Mouse (Mus musculus): ENCODE measurements at regions not wholly inside any gene's neighbourhood (a gene's known extent, or its start where the extent isn't known, plus 50 kb on each side); places are given as distances from the start of the nearest gene placed in this dataset.

DNA sequence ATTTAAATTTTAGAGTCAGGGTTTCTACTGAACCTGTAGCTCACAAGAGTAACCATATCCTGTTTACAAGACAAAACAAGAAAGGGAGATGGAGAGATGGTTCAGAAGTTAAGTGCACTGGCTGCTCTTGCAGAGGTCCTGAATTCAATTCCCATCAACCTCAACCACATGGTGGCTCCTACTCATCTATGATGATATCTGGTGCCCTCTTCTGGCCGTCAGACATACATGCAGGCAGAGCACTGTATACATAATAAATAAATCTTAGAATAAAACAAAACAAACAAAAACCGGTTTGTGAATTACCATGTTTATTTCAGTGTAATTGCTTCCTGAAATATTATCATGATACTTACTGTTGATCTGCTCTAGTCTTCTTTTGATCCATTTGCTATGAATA lies 845.4 kb downstream of the Pcdh18 start:
- DNase-seq: no peak

DNA sequence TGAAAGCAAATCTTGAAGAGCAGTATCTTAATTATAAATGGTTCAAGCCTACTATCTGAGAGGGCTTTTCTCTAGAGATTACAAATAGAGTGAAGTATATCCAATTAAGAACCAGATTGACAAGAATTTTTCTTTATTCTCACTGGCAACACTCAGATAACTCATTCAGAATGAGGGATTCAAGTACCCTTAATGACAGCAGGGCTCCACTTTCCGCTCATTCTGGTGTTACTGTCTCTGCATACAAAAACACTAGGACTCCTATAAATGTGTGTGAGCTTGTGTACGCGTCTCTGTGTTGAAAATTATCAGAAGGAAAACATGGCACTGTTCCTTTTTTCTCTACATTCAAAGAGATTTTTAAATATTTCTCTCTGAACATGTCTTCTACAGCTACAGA lies 866.7 kb downstream of the Pcdh18 start:
- no peak for DNase-seq

DNA sequence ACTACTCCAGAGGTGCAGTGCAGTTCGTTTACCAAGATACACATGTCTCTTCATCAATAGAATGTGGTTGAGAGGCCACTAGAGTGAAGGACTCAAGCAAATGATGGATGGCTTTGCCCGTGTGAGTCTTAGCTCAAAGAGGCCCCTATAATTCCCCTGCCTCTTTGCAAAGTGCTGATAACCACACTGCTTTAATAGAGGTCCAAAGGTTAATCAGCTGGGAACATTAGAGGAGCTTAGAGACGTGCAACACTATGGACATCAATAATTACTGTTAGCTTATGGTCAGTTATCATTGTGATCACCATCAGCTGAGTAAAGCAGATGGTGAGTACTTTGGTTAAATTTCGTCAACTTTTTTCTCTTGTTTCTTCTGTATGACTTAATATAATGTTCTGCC lies 869.2 kb downstream of the Pcdh18 start:
- no peak for DNase-seq

DNA sequence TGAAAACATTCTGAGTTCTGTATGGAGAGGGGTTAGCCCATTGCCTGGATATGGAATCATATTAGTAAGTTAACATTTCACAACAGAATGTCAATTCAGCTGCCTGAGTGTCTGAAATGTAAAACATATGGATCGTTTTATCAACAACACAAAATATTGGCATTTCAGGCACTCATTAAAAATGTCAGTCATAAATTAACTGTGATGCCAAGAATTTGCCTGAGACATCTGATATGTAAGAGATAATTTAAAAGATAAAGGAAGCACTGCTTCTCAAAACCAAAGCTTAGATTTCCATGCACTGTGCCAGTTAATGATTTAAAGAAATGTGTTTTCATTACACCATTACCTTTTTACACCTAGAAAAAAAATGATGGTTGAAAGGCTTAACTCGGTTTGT lies 887.6 kb downstream of the Pcdh18 start:
- DNase-seq: no peak

DNA sequence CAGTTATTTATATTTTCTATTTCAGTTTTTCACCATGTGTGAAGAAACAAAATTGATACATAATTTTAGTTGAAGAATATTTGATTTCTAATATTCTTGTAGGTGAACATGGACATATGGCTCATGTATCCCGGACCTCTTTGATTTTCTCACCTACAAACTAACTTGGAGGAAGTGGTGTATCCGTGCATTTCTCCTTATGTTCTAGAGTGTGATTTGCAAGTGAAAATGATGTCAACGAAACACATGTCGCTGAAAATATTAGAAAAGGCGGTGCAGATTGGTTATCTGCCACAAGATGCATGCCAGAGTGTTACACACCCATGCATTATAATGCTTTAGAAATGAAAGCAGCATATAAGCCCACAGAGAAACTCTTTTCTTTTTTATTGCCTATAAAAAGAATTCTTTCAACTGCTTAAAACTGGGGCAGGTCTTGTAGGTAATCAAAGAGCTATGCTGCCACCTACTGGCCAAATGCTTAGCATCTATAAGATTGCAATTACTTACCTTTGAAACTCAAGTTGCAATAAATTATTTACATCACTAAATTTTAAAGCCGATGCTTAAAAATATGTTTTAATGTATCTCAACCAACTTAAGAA lies 911.0 kb downstream of the Pcdh18 start:
- peak; percentile 41 for DNase-seq

DNA sequence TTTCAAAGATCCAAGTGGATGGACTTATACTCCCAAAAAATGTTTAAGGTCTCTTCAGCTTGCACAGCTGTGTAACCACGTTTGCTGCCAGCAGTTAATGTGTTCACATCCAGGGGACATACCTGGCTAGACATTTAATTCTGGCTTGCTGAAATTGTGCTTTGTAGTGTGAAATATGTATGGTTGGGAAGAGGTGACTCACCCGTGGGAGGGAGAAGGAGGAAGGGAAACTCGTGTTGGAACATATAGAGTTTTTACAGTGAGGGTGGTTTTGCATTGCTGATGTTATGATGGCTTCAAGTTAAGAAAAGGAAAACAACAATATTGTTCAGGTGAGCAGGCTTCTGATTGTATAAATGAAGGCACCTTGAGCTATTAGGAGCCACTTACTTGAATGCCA lies 916.4 kb downstream of the Pcdh18 start:
- no peak for DNase-seq

DNA sequence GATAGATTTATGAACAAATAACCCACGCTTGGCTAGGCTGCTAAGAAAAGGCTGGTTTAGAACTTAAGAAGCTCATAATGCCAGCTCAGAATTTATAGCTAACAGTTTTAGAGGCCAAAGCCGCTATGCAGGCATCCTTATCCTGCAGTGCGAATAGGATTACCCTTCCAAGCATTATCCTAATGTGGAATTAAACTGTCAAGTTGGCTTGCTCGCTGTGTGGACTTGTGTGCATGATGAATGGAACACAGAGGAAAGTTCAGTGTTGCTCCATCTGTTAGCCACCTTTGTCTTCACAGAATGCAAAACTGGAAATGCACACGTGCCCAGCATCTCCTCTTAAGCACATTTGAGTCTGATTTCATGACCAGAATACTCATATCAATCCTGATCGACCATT lies 933.8 kb downstream of the Pcdh18 start:
- DNase-seq: no peak

DNA sequence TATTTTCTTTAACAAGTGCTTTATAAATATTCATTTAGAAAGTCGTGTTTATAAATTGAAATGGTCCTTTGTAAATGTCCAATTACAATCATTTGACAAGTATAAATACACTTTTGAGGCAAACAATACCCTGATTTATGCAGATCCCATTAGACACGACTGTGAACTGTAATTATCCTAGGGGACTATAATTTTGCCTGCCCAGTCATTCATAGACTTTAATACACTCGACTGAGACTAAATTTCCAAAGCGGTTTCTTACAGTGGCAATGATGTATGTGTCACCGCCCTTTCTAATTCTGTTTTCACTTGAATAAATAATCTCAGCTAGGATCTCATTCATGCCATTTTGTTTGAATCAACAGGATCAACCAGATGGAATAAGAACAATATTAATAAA lies 952.7 kb downstream of the Pcdh18 start:
- DNase-seq: no peak

DNA sequence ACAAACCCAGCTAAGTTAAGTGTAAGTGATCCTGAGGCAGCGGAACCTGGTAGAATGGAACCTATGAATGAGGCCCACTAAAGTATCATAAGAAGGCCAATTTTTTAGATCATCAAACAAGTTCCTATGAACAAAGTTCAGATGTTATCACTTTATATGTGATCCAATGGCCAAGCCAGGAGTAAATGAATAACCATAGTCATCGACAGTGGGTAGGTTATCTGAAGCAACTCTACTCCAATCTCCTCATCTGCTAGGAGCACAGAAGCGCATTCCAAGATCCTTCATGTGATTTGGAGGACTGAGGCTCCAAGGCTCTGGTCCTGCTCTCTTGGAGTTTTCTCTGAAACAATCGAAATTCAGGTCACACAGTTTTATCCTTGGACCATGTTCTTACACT lies 985.4 kb downstream of the Pcdh18 start:
- DNase-seq: no peak
